Mouse (Mus musculus) ES-Bruce4 (cell line): Measurements from ENCODE around the gene Mcm3.

Experiments
- EP300 ChIP-seq: IDR thresholded peaks from 2 replicates; pipeline ENCODE4 v1.6.1; 2011; ENCODE audit warnings: low read depth, low read length; ENCODE audit not compliant: insufficient read depth
- POLR2A ChIP-seq: IDR thresholded peaks from one replicate; pipeline ENCODE4 v1.8.1; 2011; ENCODE audit warnings: low read length; ENCODE audit not compliant: insufficient read depth

GRCm38 (mm10) chr1:20760331-20760730 is 59.8 kb downstream of the Mcm3 start:
- TF ChIP-seq EP300 (no peak), POLR2A (no peak)
